Mouse (Mus musculus): ENCODE data around the gene Eln. TPM values are rescaled to one million over a fixed set of nuclear protein-coding genes. Genes with fewer than 3 reads are reported as not detected.

The Eln gene
- polyA plus RNA-seq, 1 experiment from 2014 or later = 72.4 TPM

GRCm38 (mm10) chr5:134761409-134762124, 14.4 kb upstream of the Eln start:
- no peak overlapping the region for H3K9ac ChIP-seq (ENCODE audit: low read depth, low read length)
- no peaks in the 10 kb centered on the region for H3K9me3 ChIP-seq (ENCODE audit: control insufficient read depth)
- no peaks in the 10 kb centered on the region for H3K4me1 ChIP-seq (replicated peaks; ENCODE audit: control insufficient read depth, insufficient read depth, low read length)
- H3K4me2 ChIP-seq (replicated peaks; ENCODE audit: low read depth) = no peak overlapping the region
- no peaks in the 10 kb centered on the region for H3K36me3 ChIP-seq (ENCODE audit: control insufficient read depth, insufficient read depth)
- no peak overlapping the region for H3K4me3 ChIP-seq (ENCODE audit: low read depth, low read length)
- WGBS = 70% methylated on average over 18 of the region's 18 CpGs
- H3K27me3 ChIP-seq (replicated peaks; ENCODE audit: control insufficient read depth, insufficient read depth, low read length) = no peaks in the 10 kb centered on the region
- no peak overlapping the region for H3K27ac ChIP-seq (ENCODE audit: low read depth, low read length)
- TF ChIP-seq CTCF (IDR thresholded peaks at IDR 0.05; ENCODE audit: low read depth) = no peak
- ATAC-seq = no peak

- Histone ChIP-seq H3K36me3 (ENCODE audit: control insufficient read depth, insufficient read depth) (no peaks in the 10 kb centered on the region), H3K9ac (ENCODE audit: low read depth, low read length) (no peak overlapping the region), H3K4me1 (replicated peaks; ENCODE audit: control insufficient read depth, insufficient read depth, low read length) (no peaks in the 10 kb centered on the region), H3K27ac (ENCODE audit: low read depth, low read length) (no peak overlapping the region), H3K9me3 (ENCODE audit: control insufficient read depth) (no peaks in the 10 kb centered on the region), H3K27me3 (replicated peaks; ENCODE audit: control insufficient read depth, insufficient read depth, low read length) (no peaks in the 10 kb centered on the region), H3K4me3 (ENCODE audit: low read depth, low read length) (no peak overlapping the region), H3K4me2 (replicated peaks; ENCODE audit: low read depth) (no peak overlapping the region)
- ATAC-seq = no peak
- 42% methylated on average over 13 of the region's 13 CpGs for WGBS
- no peak for TF ChIP-seq CTCF (IDR thresholded peaks at IDR 0.05; ENCODE audit: low read depth)
Observed at GRCm38 (mm10) chr5:134756031-134756430, 8.9 kb upstream of the Eln start.

DNA sequence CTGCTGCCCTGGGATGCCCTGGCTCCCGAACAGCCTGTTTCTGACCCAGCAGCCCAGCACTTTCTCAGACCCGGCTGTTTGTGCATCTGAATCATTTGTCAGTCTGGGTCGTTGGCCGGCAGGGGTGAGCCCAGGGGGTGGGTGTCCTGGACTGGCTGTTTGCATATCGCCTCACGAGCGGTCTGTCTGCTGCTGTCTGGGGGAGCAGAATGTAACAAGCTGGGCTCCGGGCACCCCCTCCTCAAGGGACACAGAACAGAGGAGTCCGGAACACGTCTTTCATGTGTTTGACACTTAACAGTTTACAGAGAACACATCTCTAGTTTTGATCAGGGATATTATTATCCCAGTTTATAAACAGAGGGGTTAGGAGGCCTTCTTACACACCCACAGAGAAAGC, 7.0 kb upstream of the Eln start:
- Histone ChIP-seq H3K4me3 (ENCODE audit: low read depth, low read length) (no peak overlapping the region), H3K9me3 (ENCODE audit: control insufficient read depth) (no peaks in the 10 kb centered on the region), H3K4me2 (replicated peaks; ENCODE audit: low read depth) (no peak overlapping the region), H3K9ac (ENCODE audit: low read depth, low read length) (no peak overlapping the region), H3K4me1 (replicated peaks; ENCODE audit: control insufficient read depth, insufficient read depth, low read length) (no peaks in the 10 kb centered on the region), H3K27ac (ENCODE audit: low read depth, low read length) (no peak overlapping the region), H3K27me3 (replicated peaks; ENCODE audit: control insufficient read depth, insufficient read depth, low read length) (no peaks in the 10 kb centered on the region), H3K36me3 (ENCODE audit: control insufficient read depth, insufficient read depth) (no peaks in the 10 kb centered on the region)
- 47% methylated on average over 10 of the region's 10 CpGs for WGBS
- TF ChIP-seq CTCF (IDR thresholded peaks at IDR 0.05; ENCODE audit: low read depth) = no peak
- no peak for ATAC-seq

- 89% methylated on average over 7 of the region's 7 CpGs for WGBS
Observed at GRCm38 (mm10) chr5:134750469-134750868, 3.3 kb upstream of the Eln start.

GRCm38 (mm10) chr5:134747947-134748618, 960 bp upstream of the Eln start:
- no peak overlapping the region for H3K4me3 ChIP-seq (ENCODE audit: low read depth, low read length)
- H3K9ac ChIP-seq (ENCODE audit: low read depth, low read length) = no peak overlapping the region
- H3K4me1 ChIP-seq (replicated peaks; ENCODE audit: control insufficient read depth, insufficient read depth, low read length) = no peaks in the 10 kb centered on the region; the same call in 1 of the 2 replicates
- ATAC-seq = no peak; the same call in 1 of the 2 replicates
- WGBS = 58% methylated on average over 6 of the region's 6 CpGs
- no peak overlapping the region for H3K27ac ChIP-seq (ENCODE audit: low read depth, low read length)
- no peaks in the 10 kb centered on the region for H3K9me3 ChIP-seq (ENCODE audit: control insufficient read depth)
- peak overlapping the region; percentile 67; the same call in 1 of the 2 replicates for H3K4me2 ChIP-seq (replicated peaks; ENCODE audit: low read depth)
- no peaks in the 10 kb centered on the region for H3K36me3 ChIP-seq (ENCODE audit: control insufficient read depth, insufficient read depth)
- 0 out of 2 replicates have a peak, but pooled peaks cover 3% of the 10 kb centered on the region for H3K27me3 ChIP-seq (replicated peaks; ENCODE audit: control insufficient read depth, insufficient read depth, low read length)
- peak; percentile 94 for TF ChIP-seq CTCF (IDR thresholded peaks at IDR 0.05; ENCODE audit: low read depth)

More at GRCm38 (mm10) chr5:134750469-134750868, 3.3 kb upstream of the Eln start:
- no peak for ATAC-seq
- Histone ChIP-seq H3K9me3 (ENCODE audit: control insufficient read depth) (no peaks in the 10 kb centered on the region), H3K27ac (ENCODE audit: low read depth, low read length) (no peak overlapping the region), H3K4me3 (ENCODE audit: low read depth, low read length) (no peak overlapping the region), H3K9ac (ENCODE audit: low read depth, low read length) (no peak overlapping the region), H3K4me1 (replicated peaks; ENCODE audit: control insufficient read depth, insufficient read depth, low read length) (no peaks in the 10 kb centered on the region), H3K4me2 (replicated peaks; ENCODE audit: low read depth) (no peak overlapping the region), H3K27me3 (replicated peaks; ENCODE audit: control insufficient read depth, insufficient read depth, low read length) (0 out of 2 replicates have a peak, but pooled peaks cover 3% of the 10 kb centered on the region), H3K36me3 (ENCODE audit: control insufficient read depth, insufficient read depth) (no peaks in the 10 kb centered on the region)
- TF ChIP-seq CTCF (IDR thresholded peaks at IDR 0.05; ENCODE audit: low read depth) = no peak

DNA sequence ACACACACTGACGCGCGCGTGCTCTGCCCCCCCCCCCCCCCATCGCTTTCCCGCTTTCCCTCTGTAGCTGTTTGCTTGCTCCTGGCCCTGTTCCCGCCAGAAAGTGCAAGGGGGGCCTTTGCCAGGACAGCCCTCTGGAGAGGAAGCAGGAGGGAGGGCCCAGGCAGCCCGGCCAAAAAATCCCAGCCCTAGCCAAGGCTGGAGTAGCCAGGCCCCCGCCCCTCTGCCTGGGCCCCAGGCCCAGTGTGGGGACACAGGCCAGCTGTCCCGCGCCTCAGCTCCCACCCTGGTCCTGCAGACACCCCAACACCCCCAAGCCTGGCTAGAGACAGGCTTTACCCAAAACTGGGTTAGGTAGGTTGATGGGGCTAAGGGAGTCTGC, 380 bp upstream of the Eln start:
- Histone ChIP-seq H3K36me3 (ENCODE audit: control insufficient read depth, insufficient read depth) (no peaks in the 10 kb centered on the region), H3K9ac (ENCODE audit: low read depth, low read length) (0 out of 2 replicates have a peak overlapping the region, but pooled peaks have one; percentile 22), H3K9me3 (ENCODE audit: control insufficient read depth) (no peaks in the 10 kb centered on the region), H3K4me2 (replicated peaks; ENCODE audit: low read depth) (peak overlapping the region; percentile 67), H3K27me3 (replicated peaks; ENCODE audit: control insufficient read depth, insufficient read depth, low read length) (0 out of 2 replicates have a peak, but pooled peaks cover 3% of the 10 kb centered on the region), H3K4me3 (ENCODE audit: low read depth, low read length) (peak overlapping the region; percentile 39; the same call in 1 of the 2 replicates), H3K27ac (ENCODE audit: low read depth, low read length) (no peak overlapping the region), H3K4me1 (replicated peaks; ENCODE audit: control insufficient read depth, insufficient read depth, low read length) (no peaks in the 10 kb centered on the region; the same call in 1 of the 2 replicates)
- no peak for TF ChIP-seq CTCF (IDR thresholded peaks at IDR 0.05; ENCODE audit: low read depth)
- peak; percentile 31; the same call in 1 of the 2 replicates for ATAC-seq
- WGBS = 21% methylated on average over 7 of the region's 11 CpGs

All from intestine, postnatal 0 days (tissue).